Mouse (Mus musculus) layer of hippocampus, postnatal 14 days (tissue): ENCODE data around the gene Tsen54. TPM values are rescaled to one million over a fixed set of nuclear protein-coding genes. Genes with fewer than 3 reads are reported as not detected.
"Not testable (repeated sequence)": the region's sequence is repeated elsewhere in the genome, so short reads cannot be mapped to it uniquely, and the experiment has no call there.

ENCODE experiments used
- DNase-seq, 2 experiments: peaks; one replicate each; pipeline ENCODE4 v3.0.0; 2021 to 2022; ENCODE audit warnings: low spot score in 2 of 2, mixed read lengths in 1 of 2
- microRNA-seq, 2 experiments: library from miRNA; unstranded; fragments of <30 nt; microRNA quantifications; one replicate each; pipeline ENCODE4 v1.2.0; 2021
- total RNA-seq, 2 experiments: library from RNA; stranded (reverse); gene quantifications; 2 replicates each; pipeline ENCODE4 v1.2.3; 2021

The Tsen54 gene
- total RNA-seq, 2 experiments from 2014 or later, result 12.4 to 15.0 TPM

DNA sequence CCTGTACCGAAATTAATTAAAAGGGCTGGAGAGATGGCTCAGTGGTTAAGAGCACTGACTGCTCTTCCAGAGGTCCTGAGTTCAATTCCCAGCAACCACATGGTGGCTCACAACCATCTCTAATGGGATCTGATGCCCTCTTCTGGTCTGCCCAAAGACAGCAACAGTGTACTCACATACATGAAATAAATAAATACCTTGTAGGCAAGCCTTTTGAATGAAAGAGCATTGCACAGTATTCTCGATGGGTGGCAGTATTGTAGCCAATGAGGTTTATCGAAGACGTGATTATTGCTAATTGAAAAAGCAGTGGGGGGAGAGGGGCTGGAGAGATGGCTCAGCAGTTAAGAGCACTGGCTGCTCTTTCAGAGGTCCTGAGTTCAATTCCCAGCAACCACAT lies 42.6 kb downstream of the Tsen54 start:
- not testable (repeated sequence) for DNase-seq

DNA sequence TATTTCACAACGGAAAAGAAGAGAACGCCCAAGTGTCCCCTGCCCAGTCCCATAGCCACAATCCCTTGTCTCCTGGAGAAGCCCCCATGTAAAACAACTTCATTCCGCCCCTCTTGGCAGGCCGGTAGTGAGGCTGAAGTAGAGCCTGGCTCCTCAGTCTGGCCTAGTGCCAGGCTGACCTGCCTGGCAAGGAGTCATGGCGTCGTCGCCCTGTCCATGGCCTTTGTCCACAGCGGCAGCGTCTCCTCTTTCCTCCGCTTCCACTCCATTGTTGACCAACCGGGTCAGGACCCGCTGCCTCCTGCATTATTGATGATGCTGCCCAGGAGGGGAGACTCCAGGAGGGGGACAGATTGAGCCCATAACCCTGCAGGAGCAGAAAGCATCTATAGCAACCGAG lies 43.4 kb downstream of the Tsen54 start:
- DNase-seq, result no peak

DNA sequence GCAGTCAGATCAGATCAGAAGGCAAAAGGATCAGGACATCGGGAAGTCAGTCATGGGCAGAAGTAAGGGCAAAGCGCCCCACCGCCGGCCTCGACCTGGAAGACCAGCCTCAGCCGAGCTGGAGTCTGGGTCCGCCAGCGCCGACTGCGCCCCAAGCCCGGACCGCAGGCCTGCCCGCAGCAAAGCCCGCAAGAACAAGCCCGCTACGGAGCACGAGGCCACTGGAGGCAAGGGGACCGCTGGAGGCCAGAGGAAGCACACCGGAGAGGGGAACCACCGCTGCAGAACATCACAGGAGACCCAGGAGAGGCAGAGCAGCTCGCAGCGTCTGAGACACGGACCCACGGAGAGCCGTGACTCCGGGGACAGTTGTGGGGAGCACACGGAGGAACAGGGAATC lies 43.8 kb downstream of the Tsen54 start, which contains the start of gene Myo15b:
Myo15b (plus strand) TSS at position 53 of the 400 bp plus-strand sequence.
- no peak for DNase-seq

DNA sequence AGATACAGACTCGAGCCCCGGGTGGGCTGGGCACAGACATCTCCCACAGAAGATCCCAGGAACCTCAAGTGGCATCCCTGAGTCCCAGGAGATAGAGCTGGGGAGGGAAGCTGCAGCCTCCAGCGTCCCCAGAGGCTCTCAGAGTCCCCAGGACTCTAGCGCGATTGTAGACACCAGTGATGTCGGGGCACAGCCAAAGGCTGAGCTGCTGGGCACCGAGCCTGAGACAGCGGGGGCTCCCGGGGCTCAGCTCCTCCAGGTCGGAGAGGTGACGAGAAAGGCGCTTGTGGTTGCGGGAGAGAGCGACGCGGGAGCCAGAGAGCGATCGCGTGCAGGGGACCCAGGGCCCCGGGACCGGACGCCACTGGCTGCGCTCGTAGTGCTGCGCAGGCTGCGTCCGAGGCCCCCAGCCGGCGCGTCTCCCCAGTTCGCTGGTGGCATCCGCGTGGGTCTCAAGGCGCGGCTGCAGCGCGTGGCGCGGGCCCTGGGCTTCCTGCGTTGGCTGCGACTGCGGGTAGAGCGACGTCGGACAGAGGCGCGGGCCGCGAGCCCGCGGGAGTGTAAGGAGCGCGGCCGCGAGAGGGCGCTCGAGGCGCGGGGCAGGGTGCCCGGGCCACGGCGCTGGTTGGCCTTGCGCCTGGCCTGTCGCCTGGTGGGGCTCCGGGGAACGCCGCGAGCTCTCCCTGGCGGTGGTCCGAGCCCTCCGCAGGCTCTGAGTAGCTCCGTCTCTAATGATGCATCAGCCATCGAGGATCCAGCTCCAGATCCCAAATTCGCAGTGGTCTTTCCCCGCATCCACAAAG lies 44.8 kb downstream of the Tsen54 start:
- DNase-seq, result peak; percentile 75 to 78

DNA sequence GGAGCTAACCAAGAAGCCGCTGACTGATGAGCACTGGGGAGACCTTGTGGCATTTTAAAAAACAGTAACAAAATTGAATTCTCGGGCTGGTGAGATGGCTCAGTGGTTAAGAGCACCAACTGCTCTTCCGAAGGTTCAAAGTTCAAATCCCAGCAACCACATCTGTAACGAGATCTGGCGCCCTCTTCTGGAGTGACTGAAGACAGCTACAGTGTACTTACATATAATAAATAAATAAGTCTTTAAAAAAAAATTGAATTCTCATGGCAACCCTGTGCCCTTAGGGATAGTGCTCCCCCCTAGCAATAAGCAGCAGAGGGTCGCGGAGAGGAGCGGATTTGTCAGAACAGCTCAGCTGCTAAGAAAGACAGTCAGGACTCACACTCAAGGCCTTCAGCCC lies 49.4 kb downstream of the Tsen54 start:
- no peak for DNase-seq

DNA sequence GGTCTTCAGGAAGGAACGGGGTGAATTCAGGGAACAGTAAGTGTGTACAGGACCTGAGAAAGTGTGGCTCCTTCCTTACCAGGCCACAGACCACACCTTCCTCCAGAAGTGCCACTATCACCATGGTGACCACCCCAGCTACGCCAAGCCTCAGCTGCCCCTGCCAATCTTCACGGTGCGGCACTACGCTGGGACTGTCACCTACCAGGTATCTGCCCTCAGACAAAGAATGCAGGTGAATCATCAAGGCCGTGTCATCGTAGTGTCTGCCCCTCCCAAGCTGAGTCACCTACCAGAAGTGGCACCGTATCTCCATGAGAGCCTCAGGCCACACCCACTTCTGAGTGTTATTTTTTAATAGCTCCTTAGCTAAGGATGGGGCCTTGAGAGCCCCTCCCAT lies 54.9 kb downstream of the Tsen54 start:
- no peak for DNase-seq

DNA sequence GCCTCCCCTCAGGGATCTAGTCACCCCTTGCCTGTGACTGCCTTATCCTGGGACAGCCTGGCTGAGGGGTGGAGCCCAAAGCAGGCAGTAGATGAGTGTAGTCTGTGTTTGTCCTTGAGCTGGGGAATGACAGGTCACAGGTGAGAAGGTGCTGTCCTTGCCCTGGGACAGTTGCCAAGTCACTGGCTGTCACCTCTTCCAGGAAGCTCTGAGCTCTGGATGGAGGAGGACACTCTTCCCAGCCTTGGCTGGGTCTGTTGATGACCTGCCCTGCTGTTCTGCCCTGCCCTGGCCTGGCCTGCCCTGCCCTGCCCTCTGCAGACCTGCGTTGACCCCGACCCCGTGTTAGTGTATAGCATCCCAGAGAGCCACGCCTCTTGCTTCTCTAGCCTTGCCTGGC lies 57.9 kb downstream of the Tsen54 start:
- no peak for DNase-seq

Small RNAs within 50 kb of the gene (microRNA-seq; reads per million reads assigned to microRNA genes)
- gene Mir5621, result 0.23 to 1.4 reads per million in 2 experiments

Other genes starting within 250 kb of the Tsen54 start
- 10 to 100 TPM; 53.1 to 56.4 TPM for gene Mrps7, start 210.8 kb upstream of the Tsen54 start, total RNA-seq
- gene Gga3, start 210.7 kb upstream of the Tsen54 start, total RNA-seq, result 10 to 100 TPM; 57.0 to 69.8 TPM
- 10 to 100 TPM; 22.5 to 23.5 TPM for gene Mif4gd, start 201.8 kb upstream of the Tsen54 start, total RNA-seq
- 10 to 100 TPM; 54.0 to 57.1 TPM for gene Slc25a19, start 186.4 kb upstream of the Tsen54 start, total RNA-seq
- gene Grb2, start 106.1 kb upstream of the Tsen54 start, total RNA-seq, result 100 to 1,000 TPM; 178 to 182 TPM
- gene Tmem94, start 49.3 kb upstream of the Tsen54 start, total RNA-seq, result 10 to 100 TPM; 37.8 to 42.3 TPM
- 10 to 100 TPM; 22.0 to 24.8 TPM for gene Caskin2, start 1.1 kb upstream of the Tsen54 start, total RNA-seq
- gene Llgl2, start 9.3 kb downstream of the Tsen54 start, total RNA-seq, result 1 to 10 TPM; 2.3 to 3.2 TPM
- under 1 TPM; 0.35 to 0.36 TPM for gene Myo15b, start 43.7 kb downstream of the Tsen54 start, total RNA-seq
- 1 to 10 TPM in 1 of 2 experiments, under 1 TPM in 1; 0.67 to 2.0 TPM for gene Smim5, start 85.2 kb downstream of the Tsen54 start, total RNA-seq
- not detected for gene Smim6, start 97.3 kb downstream of the Tsen54 start, total RNA-seq
- gene Sap30bp, start 118.6 kb downstream of the Tsen54 start, total RNA-seq, result 10 to 100 TPM; 39.2 to 50.4 TPM
- 10 to 100 TPM; 23.2 to 25.7 TPM for gene Recql5, start 118.8 kb downstream of the Tsen54 start, total RNA-seq
- gene Itgb4, start 160.0 kb downstream of the Tsen54 start, total RNA-seq, result 1 to 10 TPM; 1.4 to 2.2 TPM
- gene Galk1, start 198.0 kb downstream of the Tsen54 start, total RNA-seq, result 10 to 100 TPM; 14.6 to 16.9 TPM
- 100 to 1,000 TPM; 338 to 355 TPM for gene H3f3b, start 213.2 kb downstream of the Tsen54 start, total RNA-seq
- 10 to 100 TPM; 22.0 to 25.3 TPM for gene Unk, start 215.6 kb downstream of the Tsen54 start, total RNA-seq